Mouse (Mus musculus): ENCODE results near the gene Ccdc32. TPM values are rescaled to one million over a fixed set of nuclear protein-coding genes. Genes with fewer than 3 reads are reported as not detected.
A peak's percentile ranks its signal among the peaks of the same experiment; 100 is the strongest.
"Not testable (repeated sequence)": the region's sequence is repeated elsewhere in the genome, so short reads cannot be mapped to it uniquely, and the experiment has no call there.

Ccdc32 gene
- polyA plus RNA-seq, 1 experiment from 2014 or later, result 22.0 TPM

DNA sequence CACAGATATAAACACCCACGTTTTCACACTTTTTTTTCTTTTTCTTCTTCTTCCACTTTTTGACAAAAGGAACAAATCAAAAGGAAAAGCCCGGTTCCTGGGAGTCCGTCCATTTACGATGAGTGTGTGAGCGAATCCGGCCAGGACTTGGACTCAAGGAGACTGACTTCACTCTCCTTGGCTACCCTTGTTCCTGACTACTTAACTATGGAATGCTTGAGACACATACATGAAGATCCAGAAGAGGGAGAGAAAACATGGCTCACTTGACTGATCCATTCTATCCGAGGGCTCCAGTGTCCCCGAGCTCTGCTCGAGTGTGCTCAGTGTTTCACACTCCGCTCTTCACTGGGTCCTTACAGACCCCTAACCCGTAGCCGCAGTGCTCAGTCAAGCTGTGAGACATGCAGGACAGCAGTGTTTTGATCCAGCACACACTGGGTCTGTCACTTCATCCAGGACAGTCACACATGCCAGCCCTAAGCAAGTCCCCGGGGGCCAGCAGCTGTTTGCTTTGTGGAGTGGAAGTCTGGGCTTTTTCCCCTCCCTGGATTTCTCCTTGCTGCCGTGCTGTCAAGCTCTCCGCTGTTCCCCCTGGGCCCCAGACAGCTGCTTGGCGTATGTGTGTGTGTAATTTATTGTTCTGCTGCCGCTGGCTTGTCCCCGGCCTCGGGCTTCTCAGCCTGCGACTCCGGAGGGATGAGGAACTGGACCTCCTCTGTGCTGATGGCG lies 10.6 kb downstream of the Ccdc32 start:
- peaks cover 4% of the 10 kb centered on the region; the same call in 1 of the 2 replicates for H3K9me3 ChIP-seq (ENCODE audit: control insufficient read depth, low read length)
- peak overlapping the region; percentile 71; the same call in 1 of the 2 replicates for H3K27ac ChIP-seq (ENCODE audit: low read depth, low read length)
- no peaks in the 10 kb centered on the region for H3K27me3 ChIP-seq (ENCODE audit: control insufficient read depth, insufficient read depth, low read length)
- 0 out of 2 replicates have a peak overlapping the region, but pooled peaks have one; percentile 23 for H3K9ac ChIP-seq (ENCODE audit: low read depth, low read length)
- ATAC-seq (ENCODE audit: low FRiP score, low TSS enrichment), result peak; percentile 68; the same call in 1 of the 2 replicates
- peak overlapping the region; percentile 32; the same call in 1 of the 2 replicates for H3K4me2 ChIP-seq (replicated peaks; ENCODE audit: low read depth, low read length)
- WGBS, result 34% methylated on average over 22 of the region's 22 CpGs
- peaks cover 22% of the 10 kb centered on the region for H3K36me3 ChIP-seq (ENCODE audit: control insufficient read depth, insufficient read depth, low read length)
- H3K4me3 ChIP-seq (ENCODE audit: low read length), result no peak overlapping the region
- peaks cover 11% of the 10 kb centered on the region; the same call in 1 of the 2 replicates for H3K4me1 ChIP-seq (ENCODE audit: control insufficient read depth, insufficient read depth, low read length)

DNA sequence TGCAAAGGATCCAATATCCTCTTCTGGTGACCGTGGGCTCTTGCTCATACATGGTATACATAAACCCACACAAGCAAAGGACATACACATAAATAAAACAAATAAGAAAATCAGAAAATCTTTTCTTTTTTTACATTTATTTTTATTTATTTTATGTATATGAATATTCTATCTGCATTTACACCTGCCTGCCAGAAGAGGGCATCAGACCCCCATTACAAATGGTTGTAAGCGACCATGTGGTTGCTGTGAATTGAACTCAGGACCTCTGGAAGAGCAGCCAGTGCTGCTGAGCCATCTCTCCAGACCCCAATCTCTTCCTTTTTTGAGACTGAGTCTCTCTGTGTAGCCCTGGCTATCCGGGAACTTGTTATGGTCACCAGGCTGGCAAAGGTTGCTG lies 11.5 kb downstream of the Ccdc32 start:
- no peak for ATAC-seq (ENCODE audit: low FRiP score, low TSS enrichment)
- WGBS, result 97% methylated on average over 3 of the region's 3 CpGs

DNA sequence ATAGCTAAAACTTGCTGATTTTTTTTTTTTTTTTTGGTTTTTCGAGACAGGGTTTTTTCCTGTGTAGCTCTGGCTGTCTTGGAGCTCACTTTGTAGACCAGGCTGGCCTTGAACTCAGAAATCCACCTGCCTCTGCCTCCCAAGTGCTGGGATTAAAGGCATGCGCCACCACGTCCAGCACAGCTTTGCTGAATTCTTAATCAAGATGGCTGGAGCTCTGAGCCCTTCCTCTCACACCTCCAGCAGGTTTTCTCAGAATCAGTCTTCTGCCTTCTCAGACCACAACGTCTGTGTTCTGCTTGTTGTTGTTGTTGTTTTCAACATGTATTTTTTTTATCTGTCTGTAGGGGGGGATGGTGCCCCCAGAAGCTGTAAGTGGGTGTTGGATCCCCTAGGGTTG lies 12.9 kb downstream of the Ccdc32 start:
- 87% methylated on average over 4 of the region's 4 CpGs for WGBS
- H3K4me2 ChIP-seq (replicated peaks; ENCODE audit: low read depth, low read length); H3K27ac ChIP-seq (ENCODE audit: low read depth, low read length); H3K4me3 ChIP-seq (ENCODE audit: low read length); H3K9ac ChIP-seq (ENCODE audit: low read depth, low read length); H3K9me3 ChIP-seq (ENCODE audit: control insufficient read depth, low read length); H3K36me3 ChIP-seq (ENCODE audit: control insufficient read depth, insufficient read depth, low read length); ATAC-seq (ENCODE audit: low FRiP score, low TSS enrichment); H3K27me3 ChIP-seq (ENCODE audit: control insufficient read depth, insufficient read depth, low read length): not testable (repeated sequence)
- H3K4me1 ChIP-seq (ENCODE audit: control insufficient read depth, insufficient read depth, low read length), result peaks cover 11% of the 10 kb centered on the region; the same call in 1 of the 2 replicates

More for the DNA sequence above, 11.5 kb downstream of the Ccdc32 start:
- peaks cover 22% of the 10 kb centered on the region for H3K36me3 ChIP-seq (ENCODE audit: control insufficient read depth, insufficient read depth, low read length)
- no peak overlapping the region for H3K27ac ChIP-seq (ENCODE audit: low read depth, low read length)
- no peak overlapping the region for H3K4me2 ChIP-seq (replicated peaks; ENCODE audit: low read depth, low read length)
- H3K4me3 ChIP-seq (ENCODE audit: low read length), result no peak overlapping the region
- H3K4me1 ChIP-seq (ENCODE audit: control insufficient read depth, insufficient read depth, low read length), result peaks cover 11% of the 10 kb centered on the region; the same call in 1 of the 2 replicates
- peaks cover 4% of the 10 kb centered on the region; the same call in 1 of the 2 replicates for H3K9me3 ChIP-seq (ENCODE audit: control insufficient read depth, low read length)
- no peak overlapping the region for H3K9ac ChIP-seq (ENCODE audit: low read depth, low read length)
- H3K27me3 ChIP-seq (ENCODE audit: control insufficient read depth, insufficient read depth, low read length), result no peaks in the 10 kb centered on the region

DNA sequence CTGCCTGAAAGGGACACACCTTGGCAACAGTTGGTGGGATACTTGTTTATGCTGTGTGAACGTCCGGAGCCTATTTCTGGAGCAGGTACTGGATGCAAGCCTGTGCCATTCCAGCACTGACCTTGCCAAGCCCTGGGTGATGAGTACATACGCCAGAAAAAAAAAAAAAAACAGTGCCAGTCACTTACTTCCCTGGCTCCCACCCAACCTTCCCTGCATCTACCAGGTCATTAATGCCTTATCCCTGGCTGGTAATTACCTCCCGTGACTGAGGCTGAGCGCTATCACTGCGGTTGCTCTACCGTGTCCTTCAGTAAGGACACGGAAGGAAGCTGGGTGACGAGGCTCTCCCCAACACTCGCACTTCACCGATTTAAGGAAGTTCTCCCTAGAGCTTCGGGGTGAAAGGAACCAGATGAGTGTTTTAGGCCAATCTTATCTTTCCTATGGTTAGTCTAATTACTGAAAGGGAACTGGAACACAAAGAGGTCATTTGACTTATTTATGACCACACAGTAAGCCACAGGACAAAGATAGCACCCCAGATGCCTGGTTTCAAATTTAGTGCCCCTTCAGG lies 13.5 kb downstream of the Ccdc32 start:
- Histone ChIP-seq H3K27me3 (ENCODE audit: control insufficient read depth, insufficient read depth, low read length) (no peaks in the 10 kb centered on the region), H3K36me3 (ENCODE audit: control insufficient read depth, insufficient read depth, low read length) (peaks cover 4% of the 10 kb centered on the region), H3K9me3 (ENCODE audit: control insufficient read depth, low read length) (peaks cover 4% of the 10 kb centered on the region; the same call in 1 of the 2 replicates), H3K4me3 (ENCODE audit: low read length) (no peak overlapping the region), H3K4me2 (replicated peaks; ENCODE audit: low read depth, low read length) (no peak overlapping the region), H3K27ac (ENCODE audit: low read depth, low read length) (no peak overlapping the region), H3K9ac (ENCODE audit: low read depth, low read length) (no peak overlapping the region), H3K4me1 (ENCODE audit: control insufficient read depth, insufficient read depth, low read length) (peaks cover 11% of the 10 kb centered on the region; the same call in 1 of the 2 replicates)
- 33% methylated on average over 12 of the region's 12 CpGs for WGBS
- ATAC-seq (ENCODE audit: low FRiP score, low TSS enrichment), result no peak

DNA sequence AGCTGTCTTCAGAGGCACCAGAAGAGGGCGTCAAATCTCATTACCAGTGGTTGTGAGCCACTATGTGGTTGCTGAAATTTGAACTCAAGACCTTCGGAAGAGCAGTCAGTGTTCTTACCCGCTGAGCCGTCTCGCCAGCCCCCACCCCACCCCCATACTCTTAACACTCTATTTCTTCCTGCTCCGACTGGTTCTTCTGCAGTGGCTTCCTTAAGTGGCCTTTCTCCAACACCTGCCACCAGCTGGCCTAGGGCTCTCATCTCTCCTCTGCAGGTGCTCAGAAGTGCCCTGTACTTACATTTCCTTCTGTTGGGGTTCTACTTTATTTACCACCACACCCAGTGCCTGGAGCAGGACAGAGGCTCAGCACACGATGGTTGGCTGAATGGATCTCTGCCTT lies 14.2 kb downstream of the Ccdc32 start:
- Histone ChIP-seq H3K36me3 (ENCODE audit: control insufficient read depth, insufficient read depth, low read length) (peaks cover 4% of the 10 kb centered on the region), H3K27me3 (ENCODE audit: control insufficient read depth, insufficient read depth, low read length) (no peaks in the 10 kb centered on the region), H3K4me2 (replicated peaks; ENCODE audit: low read depth, low read length) (no peak overlapping the region), H3K4me1 (ENCODE audit: control insufficient read depth, insufficient read depth, low read length) (peaks cover 11% of the 10 kb centered on the region; the same call in 1 of the 2 replicates), H3K9me3 (ENCODE audit: control insufficient read depth, low read length) (peaks cover 4% of the 10 kb centered on the region; the same call in 1 of the 2 replicates), H3K27ac (ENCODE audit: low read depth, low read length) (no peak overlapping the region), H3K4me3 (ENCODE audit: low read length) (no peak overlapping the region), H3K9ac (ENCODE audit: low read depth, low read length) (no peak overlapping the region)
- WGBS, result 61% methylated on average over 7 of the region's 7 CpGs
- no peak for ATAC-seq (ENCODE audit: low FRiP score, low TSS enrichment)

DNA sequence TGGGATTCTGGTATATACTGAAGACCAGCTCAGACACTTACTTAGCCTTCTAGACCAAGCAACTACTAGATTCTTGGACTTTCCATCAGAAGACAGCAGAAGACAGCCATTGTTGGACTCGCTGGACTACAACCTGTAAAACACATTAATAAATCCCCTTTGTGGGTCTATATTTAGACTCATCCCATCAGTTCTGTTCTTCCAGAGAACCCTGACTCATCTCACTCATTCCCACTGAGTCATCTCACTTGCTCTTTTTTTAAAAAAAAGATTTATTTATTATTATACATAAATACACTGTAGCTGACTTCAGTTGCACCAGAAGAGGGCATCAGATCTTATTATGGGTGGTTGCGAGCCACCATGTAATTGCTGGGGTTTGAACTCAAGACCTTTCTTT lies 19.8 kb downstream of the Ccdc32 start:
- Histone ChIP-seq H3K4me3 (ENCODE audit: low read length) (no peak overlapping the region), H3K4me2 (replicated peaks; ENCODE audit: low read depth, low read length) (no peak overlapping the region), H3K27ac (ENCODE audit: low read depth, low read length) (no peak overlapping the region), H3K36me3 (ENCODE audit: control insufficient read depth, insufficient read depth, low read length) (no peaks in the 10 kb centered on the region), H3K9ac (ENCODE audit: low read depth, low read length) (no peak overlapping the region), H3K9me3 (ENCODE audit: control insufficient read depth, low read length) (no peaks in the 10 kb centered on the region), H3K27me3 (ENCODE audit: control insufficient read depth, insufficient read depth, low read length) (no peaks in the 10 kb centered on the region), H3K4me1 (ENCODE audit: control insufficient read depth, insufficient read depth, low read length) (no peaks in the 10 kb centered on the region)
- ATAC-seq (ENCODE audit: low FRiP score, low TSS enrichment), result no peak
- WGBS, result 84% methylated on average over 2 of the region's 2 CpGs

DNA sequence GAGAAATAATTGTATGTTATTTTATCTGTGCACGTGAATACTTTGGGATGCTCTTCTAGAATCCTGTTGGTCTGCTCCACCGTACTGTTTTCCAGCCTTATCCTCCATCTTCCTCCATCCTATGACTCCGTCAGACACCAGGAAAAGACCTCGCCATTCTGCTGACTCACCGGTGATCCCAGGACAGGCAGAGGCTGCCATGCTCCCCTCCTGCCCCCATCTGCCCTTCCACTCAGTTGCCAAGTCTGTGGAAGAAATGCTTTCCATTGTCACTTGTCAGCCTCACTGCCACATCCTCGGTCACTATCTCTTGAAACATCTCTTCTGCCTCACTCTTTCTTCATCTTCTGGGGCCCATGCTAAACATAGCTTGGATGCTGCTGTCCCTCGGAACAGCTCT lies 22.3 kb downstream of the Ccdc32 start:
- H3K36me3 ChIP-seq (ENCODE audit: control insufficient read depth, insufficient read depth, low read length), result no peaks in the 10 kb centered on the region

DNA sequence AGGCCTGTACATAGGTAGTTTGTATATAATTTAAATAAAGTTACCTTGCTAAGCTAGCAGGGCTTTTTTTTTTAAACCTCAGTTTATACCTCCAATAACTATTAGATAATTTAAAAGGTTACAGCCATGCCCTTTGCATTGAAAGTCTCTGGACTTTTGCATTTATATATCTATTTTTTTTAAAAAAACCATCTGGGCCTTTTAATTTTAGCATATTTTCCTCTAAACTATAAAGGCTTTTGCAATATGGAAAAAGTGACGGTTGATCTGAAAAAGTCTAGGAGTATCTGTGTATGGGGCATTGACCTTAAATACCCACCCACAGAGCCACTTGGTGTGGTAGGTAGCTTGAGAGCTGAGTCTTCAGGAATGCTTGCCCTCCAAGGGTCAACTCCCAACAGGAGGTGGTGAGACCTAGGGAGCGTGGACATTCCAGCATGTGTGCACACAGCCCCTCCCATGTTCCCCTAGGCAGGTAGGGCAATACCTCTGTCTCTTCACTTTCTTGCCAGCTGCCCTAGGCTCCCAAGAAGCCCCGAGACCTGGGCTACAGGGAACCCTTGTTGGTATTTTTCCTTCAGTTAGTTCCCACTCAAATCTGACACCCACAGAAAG lies 30.1 kb downstream of the Ccdc32 start:
- Histone ChIP-seq H3K4me1 (ENCODE audit: control insufficient read depth, insufficient read depth, low read length) (no peaks in the 10 kb centered on the region), H3K4me3 (ENCODE audit: low read length) (no peak overlapping the region), H3K9me3 (ENCODE audit: control insufficient read depth, low read length) (no peaks in the 10 kb centered on the region), H3K27ac (ENCODE audit: low read depth, low read length) (no peak overlapping the region), H3K36me3 (ENCODE audit: control insufficient read depth, insufficient read depth, low read length) (no peaks in the 10 kb centered on the region), H3K4me2 (replicated peaks; ENCODE audit: low read depth, low read length) (no peak overlapping the region), H3K9ac (ENCODE audit: low read depth, low read length) (no peak overlapping the region), H3K27me3 (ENCODE audit: control insufficient read depth, insufficient read depth, low read length) (peaks cover 5% of the 10 kb centered on the region)
- 74% methylated on average over 3 of the region's 3 CpGs for WGBS
- no peak for ATAC-seq (ENCODE audit: low FRiP score, low TSS enrichment)

More for the DNA sequence above, 22.3 kb downstream of the Ccdc32 start:
- H3K9ac ChIP-seq (ENCODE audit: low read depth, low read length), result no peak overlapping the region
- no peak for ATAC-seq (ENCODE audit: low FRiP score, low TSS enrichment)
- no peaks in the 10 kb centered on the region for H3K4me1 ChIP-seq (ENCODE audit: control insufficient read depth, insufficient read depth, low read length)
- H3K27ac ChIP-seq (ENCODE audit: low read depth, low read length), result no peak overlapping the region
- no peak overlapping the region for H3K4me3 ChIP-seq (ENCODE audit: low read length)
- no peaks in the 10 kb centered on the region for H3K27me3 ChIP-seq (ENCODE audit: control insufficient read depth, insufficient read depth, low read length)
- no peaks in the 10 kb centered on the region for H3K9me3 ChIP-seq (ENCODE audit: control insufficient read depth, low read length)
- 89% methylated on average over 7 of the region's 7 CpGs for WGBS
- H3K4me2 ChIP-seq (replicated peaks; ENCODE audit: low read depth, low read length), result no peak overlapping the region

All from kidney, embryonic 14.5 days (tissue).